Mouse (Mus musculus): ENCODE measurements around the gene Asl. TPM values are rescaled to one million over a fixed set of nuclear protein-coding genes. Genes with fewer than 3 reads are reported as not detected.

Asl gene
- polyA plus RNA-seq, 1 experiment from 2014 or later = 30.9 TPM

DNA sequence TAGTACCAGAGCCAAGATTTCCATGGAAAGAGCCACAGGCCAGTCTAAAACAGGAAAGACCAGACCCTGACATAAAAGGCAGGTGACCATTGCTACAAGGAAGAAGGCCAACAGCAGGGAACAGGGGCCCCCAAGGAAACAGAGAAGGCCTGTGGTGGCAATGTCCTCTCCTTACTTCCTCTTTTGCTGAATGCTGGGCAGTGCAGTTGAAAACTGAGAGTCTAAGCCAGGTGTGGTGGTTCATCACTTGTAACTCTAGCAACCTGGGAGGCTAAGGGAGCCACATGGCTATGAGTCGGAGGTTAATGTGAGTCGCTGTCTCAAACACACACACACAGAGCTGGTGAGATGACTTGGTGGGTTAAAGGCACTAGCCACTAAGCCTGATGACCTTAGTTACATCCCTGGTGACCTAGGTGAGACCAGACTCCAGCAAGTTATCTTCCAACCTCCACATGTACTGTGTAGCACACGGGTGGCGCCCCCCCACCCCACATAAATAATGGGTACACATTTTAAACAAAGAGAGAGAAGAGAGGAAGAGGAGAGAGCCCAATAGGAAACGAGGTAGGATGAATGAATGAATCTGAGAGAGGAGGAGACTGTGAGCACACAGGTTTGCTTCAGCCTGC is 27.6 kb downstream of the Asl start:
- peaks cover 21% of the 10 kb centered on the region for H3K4me1 ChIP-seq
- H3K27me3 ChIP-seq = no peaks in the 10 kb centered on the region
- WGBS = 43% methylated on average over 5 of the region's 5 CpGs
- no peak for ATAC-seq (ENCODE audit: borderline replicate concordance, extremely low read depth, low FRiP score, low TSS enrichment)
- H3K9me3 ChIP-seq = no peaks in the 10 kb centered on the region
- H3K4me2 ChIP-seq = peak overlapping the region; percentile 81
- no peak overlapping the region for H3K27ac ChIP-seq
- peak overlapping the region; percentile 62 for H3K4me3 ChIP-seq
- H3K9ac ChIP-seq = peak overlapping the region; percentile 72
- H3K36me3 ChIP-seq = 0 out of 2 replicates have a peak, but pooled peaks cover 4% of the 10 kb centered on the region

DNA sequence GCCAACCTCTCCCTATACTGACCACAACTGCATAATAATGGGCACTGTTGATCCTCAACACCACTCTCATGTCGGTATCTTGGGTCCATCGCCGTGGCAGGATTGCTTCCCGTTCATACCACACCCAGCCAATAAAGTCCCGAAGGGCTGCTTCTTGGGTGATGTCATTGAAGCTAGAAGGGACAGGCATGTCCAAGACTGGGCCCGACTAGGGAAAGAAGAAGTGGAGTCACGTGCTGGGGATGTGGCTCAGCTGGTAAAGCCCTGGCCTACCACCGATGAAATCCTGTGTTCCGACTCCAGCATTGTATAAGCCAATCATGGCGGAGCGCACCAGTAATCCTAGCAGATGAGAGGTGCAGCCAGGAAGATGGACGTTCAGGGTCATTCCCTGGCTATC is 28.3 kb downstream of the Asl start:
- ATAC-seq (ENCODE audit: borderline replicate concordance, extremely low read depth, low FRiP score, low TSS enrichment) = no peak
- Histone ChIP-seq H3K9ac (no peak overlapping the region), H3K27me3 (no peaks in the 10 kb centered on the region), H3K4me1 (peaks cover 21% of the 10 kb centered on the region), H3K4me3 (no peak overlapping the region), H3K27ac (no peak overlapping the region), H3K9me3 (no peaks in the 10 kb centered on the region), H3K36me3 (0 out of 2 replicates have a peak, but pooled peaks cover 4% of the 10 kb centered on the region), H3K4me2 (no peak overlapping the region)
- WGBS = 86% methylated on average over 12 of the region's 12 CpGs

DNA sequence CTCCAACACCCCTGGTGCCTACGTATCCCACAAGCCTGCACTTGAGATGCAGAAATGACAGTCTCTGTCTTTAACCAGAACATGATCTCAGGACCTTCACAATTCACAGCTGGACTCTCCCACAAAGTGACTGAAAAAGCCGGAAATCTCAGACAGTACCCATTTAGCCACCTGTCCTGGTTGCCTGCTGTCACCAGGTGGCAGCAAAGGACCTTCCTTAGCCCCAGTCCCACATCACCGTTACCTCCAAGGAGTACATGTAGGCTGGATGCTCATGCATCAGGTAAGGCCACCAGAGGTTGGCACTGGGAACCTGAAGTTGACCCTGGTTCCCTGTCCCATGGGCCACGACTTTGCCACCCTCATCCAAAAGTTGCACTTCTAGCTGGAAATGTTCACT is 29.9 kb downstream of the Asl start:
- no peak for ATAC-seq (ENCODE audit: borderline replicate concordance, extremely low read depth, low FRiP score, low TSS enrichment)
- Histone ChIP-seq H3K27ac (no peak overlapping the region), H3K4me2 (no peak overlapping the region), H3K9me3 (no peaks in the 10 kb centered on the region), H3K9ac (no peak overlapping the region), H3K4me1 (peaks cover 21% of the 10 kb centered on the region), H3K36me3 (0 out of 2 replicates have a peak, but pooled peaks cover 4% of the 10 kb centered on the region), H3K4me3 (no peak overlapping the region), H3K27me3 (no peaks in the 10 kb centered on the region)
- WGBS = 27% methylated on average over 4 of the region's 4 CpGs

- H3K9me3 ChIP-seq = no peaks in the 10 kb centered on the region
- H3K4me2 ChIP-seq = no peak overlapping the region
- H3K9ac ChIP-seq = no peak overlapping the region
- no peak overlapping the region for H3K4me3 ChIP-seq
- 0 out of 2 replicates have a peak, but pooled peaks cover 4% of the 10 kb centered on the region for H3K36me3 ChIP-seq
- peaks cover 12% of the 10 kb centered on the region for H3K4me1 ChIP-seq
- H3K27ac ChIP-seq = no peak overlapping the region
- no peak for ATAC-seq (ENCODE audit: borderline replicate concordance, extremely low read depth, low FRiP score, low TSS enrichment)
- 66% methylated on average over 19 of the region's 19 CpGs for WGBS
- no peaks in the 10 kb centered on the region for H3K27me3 ChIP-seq
Measured at GRCm38 (mm10) chr5:129997700-129998099, 31.3 kb downstream of the Asl start.

GRCm38 (mm10) chr5:129994989-129995388 is 34.1 kb downstream of the Asl start:
- Histone ChIP-seq H3K4me1 (no peaks in the 10 kb centered on the region), H3K4me3 (no peak overlapping the region), H3K4me2 (no peak overlapping the region), H3K27ac (no peak overlapping the region), H3K9me3 (no peaks in the 10 kb centered on the region), H3K9ac (no peak overlapping the region), H3K36me3 (0 out of 2 replicates have a peak, but pooled peaks cover 4% of the 10 kb centered on the region), H3K27me3 (no peaks in the 10 kb centered on the region)
- 82% methylated on average over 7 of the region's 7 CpGs for WGBS
- no peak for ATAC-seq (ENCODE audit: borderline replicate concordance, extremely low read depth, low FRiP score, low TSS enrichment)

DNA sequence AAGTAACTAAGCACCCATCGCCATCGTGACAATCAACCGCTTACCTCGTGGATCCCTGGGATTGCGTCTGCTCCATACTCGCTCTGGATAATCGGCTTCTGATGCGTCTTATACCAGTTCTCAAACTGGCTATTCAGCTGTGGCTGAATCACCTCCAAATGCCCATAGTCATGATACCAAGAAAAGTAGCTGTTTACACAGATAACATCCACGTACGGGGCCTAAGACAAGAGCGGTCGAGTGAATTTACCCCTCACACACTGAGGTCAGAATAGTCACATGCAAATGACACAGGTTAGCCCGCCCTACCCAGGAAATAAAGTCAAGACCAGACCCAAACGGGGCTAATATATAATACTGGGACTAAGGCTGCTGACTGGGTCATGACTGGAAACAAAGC is 35.7 kb downstream of the Asl start:
- Histone ChIP-seq H3K9ac (no peak overlapping the region), H3K9me3 (no peaks in the 10 kb centered on the region), H3K36me3 (peaks cover 16% of the 10 kb centered on the region; the same call in 1 of the 2 replicates), H3K4me1 (no peaks in the 10 kb centered on the region), H3K27me3 (no peaks in the 10 kb centered on the region), H3K4me3 (no peak overlapping the region), H3K4me2 (no peak overlapping the region), H3K27ac (no peak overlapping the region)
- WGBS = 87% methylated on average over 14 of the region's 14 CpGs
- ATAC-seq (ENCODE audit: borderline replicate concordance, extremely low read depth, low FRiP score, low TSS enrichment) = no peak

DNA sequence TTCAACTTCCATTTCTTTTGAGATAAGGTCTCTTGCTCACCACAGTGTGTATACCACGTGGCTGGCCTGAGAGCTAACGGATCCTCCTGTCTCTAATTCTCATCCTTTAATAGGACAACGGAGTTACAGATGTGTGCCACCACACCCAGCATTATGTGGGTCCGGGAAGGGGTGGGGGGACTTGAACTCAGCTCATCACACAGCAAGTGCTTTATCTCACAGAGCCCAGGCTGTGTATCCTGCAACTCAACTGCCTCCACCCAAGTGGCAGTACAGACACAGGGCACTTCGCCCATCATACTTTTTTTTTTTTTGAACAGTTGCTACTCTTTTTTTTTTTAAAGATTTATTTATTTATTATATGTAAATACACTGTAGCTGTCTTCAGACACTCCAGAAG is 37.1 kb downstream of the Asl start:
- Histone ChIP-seq H3K36me3 (peaks cover 17% of the 10 kb centered on the region), H3K27ac (no peak overlapping the region), H3K9ac (no peak overlapping the region)

DNA sequence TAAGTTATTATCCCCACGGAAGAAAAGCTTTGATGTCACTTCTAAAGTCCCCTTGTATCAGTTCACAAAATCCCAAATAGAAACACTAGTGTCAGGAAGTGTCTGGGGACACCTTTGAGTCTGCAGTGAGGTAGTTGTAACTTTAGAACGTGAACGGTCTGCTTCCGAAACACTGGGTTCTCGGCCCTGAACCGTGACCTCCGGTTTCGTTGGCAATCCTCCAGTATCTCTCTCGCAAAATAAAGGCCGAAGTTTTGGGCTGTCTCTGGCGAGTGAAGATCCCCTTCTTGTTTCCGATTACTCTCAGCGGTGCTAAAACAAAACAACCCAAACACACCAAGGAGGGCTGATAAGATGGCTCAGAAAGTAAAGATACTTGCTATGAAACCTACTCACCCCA is 39.7 kb downstream of the Asl start:
- Histone ChIP-seq H3K9ac (no peak overlapping the region), H3K9me3 (no peaks in the 10 kb centered on the region), H3K4me1 (no peaks in the 10 kb centered on the region), H3K4me2 (no peak overlapping the region), H3K36me3 (peaks cover 17% of the 10 kb centered on the region), H3K27me3 (no peaks in the 10 kb centered on the region), H3K27ac (no peak overlapping the region), H3K4me3 (no peak overlapping the region)
- 48% methylated on average over 13 of the region's 13 CpGs for WGBS
- ATAC-seq (ENCODE audit: borderline replicate concordance, extremely low read depth, low FRiP score, low TSS enrichment) = no peak

More for the DNA sequence above, 37.1 kb downstream of the Asl start:
- H3K27me3 ChIP-seq = no peaks in the 10 kb centered on the region
- WGBS = 86% methylated on average over 5 of the region's 5 CpGs
- H3K4me1 ChIP-seq = no peaks in the 10 kb centered on the region
- no peak overlapping the region for H3K4me3 ChIP-seq
- no peak for ATAC-seq (ENCODE audit: borderline replicate concordance, extremely low read depth, low FRiP score, low TSS enrichment)
- H3K9me3 ChIP-seq = no peaks in the 10 kb centered on the region
- no peak overlapping the region for H3K4me2 ChIP-seq

DNA sequence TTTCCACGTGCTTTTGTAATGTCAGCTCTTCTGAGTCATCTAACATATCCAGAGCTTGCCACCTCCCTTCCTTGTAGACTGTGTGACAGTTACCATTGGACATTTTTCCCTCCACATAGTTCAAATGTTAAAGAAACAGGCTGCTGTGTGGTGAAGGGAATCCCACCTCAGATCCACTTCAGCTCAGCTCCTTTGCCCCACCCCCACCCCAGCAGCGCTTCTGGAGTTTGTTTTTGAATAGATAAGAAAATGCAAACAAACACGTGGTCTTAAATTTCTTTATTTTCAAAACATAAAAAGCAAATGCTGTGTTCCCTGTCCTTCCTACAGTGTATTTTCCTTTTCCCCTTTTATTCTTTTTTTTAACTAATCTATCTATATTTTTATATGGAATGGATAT is 48.8 kb downstream of the Asl start:
- H3K27me3 ChIP-seq = no peaks in the 10 kb centered on the region
- H3K4me3 ChIP-seq = no peak overlapping the region
- no peak for ATAC-seq (ENCODE audit: borderline replicate concordance, extremely low read depth, low FRiP score, low TSS enrichment)
- no peaks in the 10 kb centered on the region for H3K9me3 ChIP-seq
- no peak overlapping the region for H3K9ac ChIP-seq
- peaks cover 9% of the 10 kb centered on the region; the same call in 1 of the 2 replicates for H3K36me3 ChIP-seq
- 0 out of 2 replicates have a peak, but pooled peaks cover 3% of the 10 kb centered on the region for H3K4me1 ChIP-seq
- H3K27ac ChIP-seq = no peak overlapping the region
- no peak overlapping the region for H3K4me2 ChIP-seq
- 26% methylated on average over 3 of the region's 3 CpGs for WGBS

GRCm38 (mm10) chr5:129978608-129979007 is 50.4 kb downstream of the Asl start:
- no peak overlapping the region for H3K4me2 ChIP-seq
- H3K4me1 ChIP-seq = 0 out of 2 replicates have a peak, but pooled peaks cover 3% of the 10 kb centered on the region
- H3K4me3 ChIP-seq = no peak overlapping the region
- 73% methylated on average over 5 of the region's 5 CpGs for WGBS
- no peaks in the 10 kb centered on the region for H3K27me3 ChIP-seq
- H3K27ac ChIP-seq = no peak overlapping the region
- H3K9ac ChIP-seq = no peak overlapping the region
- H3K9me3 ChIP-seq = no peaks in the 10 kb centered on the region
- no peak for ATAC-seq (ENCODE audit: borderline replicate concordance, extremely low read depth, low FRiP score, low TSS enrichment)
- H3K36me3 ChIP-seq = peaks cover 4% of the 10 kb centered on the region; the same call in 1 of the 2 replicates

DNA sequence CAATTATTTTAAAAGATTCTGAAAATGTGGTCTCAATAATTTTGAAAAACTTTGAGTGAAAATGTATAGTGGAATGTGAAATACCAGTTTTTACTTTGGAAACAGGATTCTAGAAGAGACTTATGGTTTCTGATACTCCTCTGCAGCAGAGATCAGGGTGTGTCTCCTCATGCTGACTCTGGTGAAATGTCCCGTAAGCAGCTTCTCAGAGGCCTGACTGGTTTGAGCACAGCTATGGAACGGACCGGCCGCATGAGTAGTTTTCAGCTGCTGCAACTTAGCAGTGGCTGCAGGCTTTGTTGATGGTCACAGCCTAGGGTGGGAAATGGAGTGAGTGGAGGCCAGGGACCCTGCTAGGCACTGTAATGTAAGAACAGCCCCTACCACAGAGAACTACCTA is 51.3 kb downstream of the Asl start:
- Histone ChIP-seq H3K9me3 (no peaks in the 10 kb centered on the region), H3K27me3 (no peaks in the 10 kb centered on the region), H3K4me2 (no peak overlapping the region), H3K27ac (no peak overlapping the region), H3K4me3 (no peak overlapping the region), H3K9ac (no peak overlapping the region), H3K36me3 (no peaks in the 10 kb centered on the region), H3K4me1 (0 out of 2 replicates have a peak, but pooled peaks cover 3% of the 10 kb centered on the region)
- ATAC-seq (ENCODE audit: borderline replicate concordance, extremely low read depth, low FRiP score, low TSS enrichment) = no peak
- WGBS = 91% methylated on average over 4 of the region's 4 CpGs

GRCm38 (mm10) chr5:129974866-129975311 is 54.2 kb downstream of the Asl start:
- WGBS = 67% methylated on average over 4 of the region's 4 CpGs
- Histone ChIP-seq H3K4me2 (no peak overlapping the region), H3K36me3 (peaks cover 7% of the 10 kb centered on the region), H3K9ac (no peak overlapping the region), H3K27ac (no peak overlapping the region), H3K27me3 (no peaks in the 10 kb centered on the region), H3K4me3 (no peak overlapping the region), H3K4me1 (0 out of 2 replicates have a peak, but pooled peaks cover 1% of the 10 kb centered on the region), H3K9me3 (no peaks in the 10 kb centered on the region)
- no peak for ATAC-seq (ENCODE audit: borderline replicate concordance, extremely low read depth, low FRiP score, low TSS enrichment)

Data from lung, embryonic 15.5 days (tissue).